Mouse (Mus musculus) myocyte (in vitro differentiated cells): ENCODE measurements around the gene Ndufa11.

Experiments used
- CEBPB ChIP-seq: IDR thresholded peaks from 2 replicates; pipeline ENCODE4 v1.6.1; 2011; ENCODE audit warnings: mild to moderate bottlenecking, moderate library complexity; ENCODE audit not compliant: poor library complexity, insufficient read depth, severe bottlenecking
- E2F4 ChIP-seq: IDR thresholded peaks from one replicate; pipeline ENCODE4 v1.6.1; 2011; ENCODE audit warnings: mild to moderate bottlenecking, control low read depth, moderate library complexity; ENCODE audit not compliant: insufficient read depth
- MAX ChIP-seq: IDR thresholded peaks from one replicate; pipeline ENCODE4 v1.6.1; 2011; ENCODE audit warnings: low read depth, mild to moderate bottlenecking, control low read depth
- MYOD1 ChIP-seq, 3 experiments: IDR thresholded peaks; one replicate each; pipeline ENCODE4 v1.6.1; 2011; ENCODE audit warnings: control low read depth in 2 of 3, low read depth in 2 of 3, mild to moderate bottlenecking in 2 of 3, moderate library complexity in 1 of 3; ENCODE audit not compliant: insufficient read length in 2 of 3, control insufficient read depth in 1 of 3
- MYOG ChIP-seq, 3 experiments: IDR thresholded peaks; one replicate each; pipeline ENCODE4 v1.6.1; 2011; ENCODE audit warnings: control low read depth in 2 of 3, low read depth in 2 of 3, mild to moderate bottlenecking in 2 of 3; ENCODE audit not compliant: insufficient read length in 2 of 3, control insufficient read depth in 1 of 3, insufficient read depth in 1 of 3
- POLR2A ChIP-seq: IDR thresholded peaks from one replicate; pipeline ENCODE4 v1.6.1; 2011; ENCODE audit warnings: low read depth, mild to moderate bottlenecking, control low read depth, moderate library complexity; ENCODE audit not compliant: insufficient read length
- POLR2AphosphoS2 ChIP-seq: IDR thresholded peaks from one replicate; pipeline ENCODE4 v1.6.1; 2011; ENCODE audit warnings: low read depth, control low read depth; ENCODE audit not compliant: insufficient read length
- REST ChIP-seq: IDR thresholded peaks from one replicate; pipeline ENCODE4 v1.6.1; 2011; ENCODE audit warnings: mild to moderate bottlenecking, control low read depth, moderate library complexity; ENCODE audit not compliant: insufficient read depth, insufficient read length
- SRF ChIP-seq: IDR thresholded peaks from one replicate; pipeline ENCODE4 v1.6.1; 2011; ENCODE audit warnings: low read depth; ENCODE audit not compliant: control insufficient read depth, insufficient read length
- TCF12 ChIP-seq: IDR thresholded peaks from one replicate; pipeline ENCODE4 v1.6.1; 2011; ENCODE audit warnings: mild to moderate bottlenecking, control low read depth; ENCODE audit not compliant: poor library complexity, insufficient read depth, severe bottlenecking
- TCF3 ChIP-seq: IDR thresholded peaks from one replicate; pipeline ENCODE4 v1.6.1; 2011; ENCODE audit warnings: low read depth, control low read depth; ENCODE audit not compliant: insufficient read length
- USF1 ChIP-seq: IDR thresholded peaks from one replicate; pipeline ENCODE4 v1.6.1; 2011; ENCODE audit warnings: low read depth, mild to moderate bottlenecking, control low read depth, moderate library complexity

GRCm38 (mm10) chr17:56757416-56758123 lies 40.0 kb downstream of the Ndufa11 start, which contains the start of gene Nrtn:
- TF ChIP-seq CEBPB (no peak), POLR2A (peak; percentile 39), MYOG (IDR thresholded peaks at IDR 0.05; ENCODE audit: control insufficient read depth in 1 of 3, insufficient read depth in 1 of 3, insufficient read length in 2 of 3, low read depth in 2 of 3) (peak in 2 of 3 experiments; percentile 44 to 58), TCF3 (no peak), POLR2AphosphoS2 (no peak), MYOD1 (IDR thresholded peaks at IDR 0.05; ENCODE audit: control insufficient read depth in 1 of 3, insufficient read length in 2 of 3, low read depth in 2 of 3) (peak in 2 of 3 experiments; percentile 37 to 59), MAX (no peak), SRF (no peak), USF1 (no peak), TCF12 (no peak), E2F4 (no peak), REST (no peak)
